Mouse (Mus musculus) hindbrain, embryonic 12.5 days (tissue): ENCODE measurements at regions not wholly inside any gene's neighbourhood (a gene's known extent, or its start where the extent isn't known, plus 50 kb on each side); places are given as distances from the start of the nearest gene placed in this dataset.

ENCODE experiments used
- ATAC-seq: fragments of 200-750 bp; cut with Nextera tagmentation; 2 replicates; pipeline ENCODE4 v1.8.0; 2017; ENCODE audit warnings: moderate TSS enrichment; ENCODE audit not compliant: low FRiP score
- H3K27ac ChIP-seq: fragments of 300-500 bp; sonication (generic); 2 replicates; pipeline ENCODE4 v1.5.1; 2016; ENCODE audit warnings: mild to moderate bottlenecking
- H3K27me3 ChIP-seq: fragments of 300-500 bp; sonication (generic); 2 replicates; pipeline ENCODE4 v1.6.1; 2016; ENCODE audit warnings: mild to moderate bottlenecking
- H3K36me3 ChIP-seq: fragments of 300-500 bp; sonication (generic); 2 replicates; pipeline ENCODE4 v1.6.1; 2016; ENCODE audit warnings: mild to moderate bottlenecking
- H3K4me1 ChIP-seq: fragments of 300-500 bp; sonication (generic); 2 replicates; pipeline ENCODE4 v1.6.1; 2016
- H3K4me2 ChIP-seq: fragments of 300-500 bp; sonication (generic); replicated peaks from 2 replicates; pipeline ENCODE4 v1.6.1; 2016; ENCODE audit warnings: mild to moderate bottlenecking
- H3K4me3 ChIP-seq: fragments of 300-500 bp; sonication (generic); 2 replicates; pipeline ENCODE4 v1.5.1; 2016; ENCODE audit warnings: mild to moderate bottlenecking
- H3K9ac ChIP-seq: fragments of 300-500 bp; sonication (generic); 2 replicates; pipeline ENCODE4 v1.6.1; 2016; ENCODE audit warnings: mild to moderate bottlenecking, moderate library complexity
- H3K9me3 ChIP-seq: fragments of 300-500 bp; sonication (generic); replicated peaks from 2 replicates; pipeline ENCODE4 v1.6.1; 2016; ENCODE audit warnings: mild to moderate bottlenecking
- WGBS: fragments of 180-500 bp; shearing (Covaris S2); methylation state at CpG from one replicate; pipeline ENCODE4 v1.1.7; 2016; 5-methylcytosine and 5-hydroxymethylcytosine counted together

DNA sequence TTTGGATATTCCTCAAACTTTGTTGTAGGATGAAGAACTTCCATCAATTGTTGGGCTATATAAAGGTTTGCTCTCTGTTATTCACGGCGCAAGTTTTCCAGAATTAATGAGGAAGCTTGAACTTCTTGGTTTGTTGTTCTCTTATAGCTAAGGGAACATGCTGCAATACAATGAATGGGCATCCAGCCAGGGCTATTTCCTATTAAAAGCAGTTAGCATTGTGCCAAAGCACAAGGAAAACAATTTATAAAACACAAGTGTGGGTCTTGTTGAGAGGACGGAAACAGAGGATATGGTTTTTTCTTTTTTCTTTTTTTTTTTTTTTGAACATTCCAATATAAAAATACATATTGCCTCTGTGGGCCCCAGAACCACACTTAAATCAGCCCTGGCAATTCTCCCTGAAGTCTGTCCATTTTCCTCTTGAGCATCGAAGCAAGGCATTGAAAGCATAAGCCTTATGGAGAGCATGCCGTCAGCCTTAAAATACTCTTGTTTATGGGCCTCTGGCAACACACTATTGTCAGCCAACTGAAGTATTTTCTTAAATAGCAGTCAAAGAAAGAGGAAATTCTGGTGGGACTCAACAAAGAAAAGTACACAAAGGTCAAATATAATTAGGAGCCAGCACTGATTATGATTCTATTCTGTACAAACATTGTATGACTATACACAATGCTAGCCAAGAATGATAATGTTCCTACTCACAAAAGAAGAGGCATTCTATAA lies 158.6 kb downstream of the Fam198b start:
- H3K4me3 ChIP-seq = no peak overlapping the region
- no peaks in the 10 kb centered on the region for H3K4me1 ChIP-seq
- no peak overlapping the region for H3K4me2 ChIP-seq
- no peaks in the 10 kb centered on the region for H3K27me3 ChIP-seq
- no peaks in the 10 kb centered on the region for H3K36me3 ChIP-seq
- no peak overlapping the region for H3K9ac ChIP-seq
- no peaks in the 10 kb centered on the region for H3K9me3 ChIP-seq
- WGBS = 86% methylated on average over 5 of the region's 5 CpGs
- H3K27ac ChIP-seq = no peak overlapping the region
- ATAC-seq = no peak

DNA sequence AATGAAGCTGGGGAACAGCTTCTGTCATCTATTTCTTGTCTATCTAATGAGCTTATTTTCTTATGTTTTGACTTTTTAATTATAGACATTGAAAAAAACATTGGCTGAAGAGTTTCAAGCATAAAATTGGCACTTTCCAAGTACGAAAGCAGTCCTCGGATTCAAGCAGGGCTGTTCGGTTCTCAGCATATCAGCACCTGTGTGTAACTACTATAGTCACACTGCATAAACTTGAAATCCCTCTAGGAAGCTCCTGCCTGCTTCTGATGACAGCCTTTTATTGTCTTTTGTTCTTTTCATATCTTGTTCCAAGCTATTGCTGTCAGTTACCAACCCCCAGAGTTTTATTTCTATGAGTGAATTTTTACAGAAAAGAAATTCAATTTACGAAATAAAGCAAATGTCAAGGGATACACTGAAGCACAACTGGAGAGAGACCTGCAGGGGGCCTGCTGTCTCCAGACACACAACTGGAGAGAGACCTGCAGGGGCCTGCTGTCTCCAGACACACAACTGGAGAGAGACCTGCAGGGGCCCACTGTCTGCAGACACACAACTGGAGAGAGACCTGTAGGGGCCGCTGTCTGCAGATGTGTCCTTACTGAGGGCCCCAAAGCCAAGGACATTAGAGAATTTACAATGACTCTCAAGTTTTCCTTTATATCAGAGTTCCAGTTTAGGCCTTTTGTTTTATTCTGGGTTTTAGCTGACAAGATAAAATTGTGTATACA lies 165.3 kb downstream of the Fam198b start:
- Histone ChIP-seq H3K4me2 (no peak overlapping the region), H3K4me3 (no peak overlapping the region), H3K36me3 (no peaks in the 10 kb centered on the region), H3K27ac (no peak overlapping the region), H3K9ac (no peak overlapping the region), H3K9me3 (no peaks in the 10 kb centered on the region), H3K27me3 (no peaks in the 10 kb centered on the region), H3K4me1 (no peaks in the 10 kb centered on the region)
- 84% methylated on average over 5 of the region's 5 CpGs for WGBS
- no peak for ATAC-seq

DNA sequence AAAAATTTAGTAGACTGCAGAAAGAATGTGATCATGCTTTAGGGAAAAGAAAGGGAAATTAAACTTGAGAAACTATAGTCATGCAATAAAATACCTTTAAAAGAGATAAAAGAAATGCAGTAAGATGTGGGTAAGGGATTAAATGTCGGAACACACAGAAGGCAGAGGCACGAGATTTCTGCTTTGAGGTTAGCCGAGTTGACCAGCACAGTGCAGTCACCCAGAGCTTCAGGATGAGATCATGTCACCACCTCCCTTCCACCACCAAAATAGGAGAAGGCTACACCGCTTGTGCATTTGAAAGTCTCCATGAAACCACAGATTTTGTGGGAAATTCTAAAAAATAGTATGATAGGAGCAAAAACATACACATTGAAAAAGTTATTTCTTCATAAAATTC lies 166.6 kb downstream of the Fam198b start:
- no peak overlapping the region for H3K4me2 ChIP-seq
- H3K27me3 ChIP-seq = no peaks in the 10 kb centered on the region
- H3K9me3 ChIP-seq = no peaks in the 10 kb centered on the region
- no peak overlapping the region for H3K4me3 ChIP-seq
- H3K9ac ChIP-seq = no peak overlapping the region
- 72% methylated on average over 4 of the region's 4 CpGs for WGBS
- no peak for ATAC-seq
- H3K36me3 ChIP-seq = no peaks in the 10 kb centered on the region
- H3K27ac ChIP-seq = no peak overlapping the region
- H3K4me1 ChIP-seq = no peaks in the 10 kb centered on the region

DNA sequence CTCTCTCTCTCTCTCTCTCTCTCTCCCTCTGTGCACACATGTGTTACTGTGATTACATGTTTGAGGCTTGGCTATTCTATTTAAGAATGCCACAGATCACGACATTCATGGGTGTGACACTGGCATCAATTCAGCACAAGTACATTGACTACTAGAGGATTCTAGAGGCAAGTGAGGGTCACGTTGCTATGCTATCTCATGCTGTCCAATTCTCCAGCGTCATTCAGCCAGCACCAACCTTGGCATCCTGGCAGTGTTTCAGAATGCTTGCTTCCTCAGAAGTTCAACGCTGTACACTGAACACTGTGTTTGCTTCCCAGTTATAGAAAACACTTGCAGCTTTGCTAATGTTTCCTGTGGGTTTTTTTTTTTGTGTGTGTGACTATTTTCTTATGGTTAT lies 167.6 kb downstream of the Fam198b start:
- 78% methylated on average over 4 of the region's 4 CpGs for WGBS
- no peaks in the 10 kb centered on the region for H3K27me3 ChIP-seq
- no peaks in the 10 kb centered on the region for H3K36me3 ChIP-seq
- no peaks in the 10 kb centered on the region for H3K9me3 ChIP-seq
- no peak overlapping the region for H3K9ac ChIP-seq
- no peaks in the 10 kb centered on the region for H3K4me1 ChIP-seq
- H3K4me2 ChIP-seq = no peak overlapping the region
- no peak for ATAC-seq
- no peak overlapping the region for H3K4me3 ChIP-seq
- no peak overlapping the region for H3K27ac ChIP-seq

- no peaks in the 10 kb centered on the region for H3K4me1 ChIP-seq
- no peak for ATAC-seq
- WGBS = 39% methylated on average over 3 of the region's 3 CpGs
Observed at GRCm38 (mm10) chr3:80052879-80053278, 168.5 kb downstream of the Fam198b start.

DNA sequence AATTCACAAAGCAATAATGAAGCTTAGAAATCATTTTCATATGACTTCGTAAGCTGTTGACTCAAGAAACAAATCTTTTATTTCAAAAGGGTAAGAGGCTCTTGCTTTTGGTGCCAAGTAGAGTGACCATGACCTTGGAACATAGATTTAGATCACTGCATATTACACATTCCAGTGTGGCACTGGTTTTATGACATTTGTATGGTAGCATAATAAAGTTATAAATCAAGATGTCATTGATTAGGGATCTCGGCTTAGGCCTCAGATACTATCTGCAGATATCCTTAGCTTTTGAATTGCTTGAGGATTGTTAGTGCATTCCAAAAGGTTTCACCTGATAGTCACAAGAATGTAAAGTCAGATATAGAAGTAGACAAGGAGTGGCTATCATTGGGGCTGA lies 169.1 kb downstream of the Fam198b start:
- H3K27ac ChIP-seq = no peak overlapping the region
- H3K36me3 ChIP-seq = no peaks in the 10 kb centered on the region
- H3K4me3 ChIP-seq = no peak overlapping the region
- H3K4me1 ChIP-seq = no peaks in the 10 kb centered on the region
- no peaks in the 10 kb centered on the region for H3K27me3 ChIP-seq
- no peak overlapping the region for H3K4me2 ChIP-seq
- ATAC-seq = no peak
- H3K9me3 ChIP-seq = no peaks in the 10 kb centered on the region
- H3K9ac ChIP-seq = no peak overlapping the region
- WGBS = 91% methylated on average over 2 of the region's 2 CpGs

More at GRCm38 (mm10) chr3:80052879-80053278, 168.5 kb downstream of the Fam198b start:
- H3K4me3 ChIP-seq = no peak overlapping the region
- no peaks in the 10 kb centered on the region for H3K9me3 ChIP-seq
- no peak overlapping the region for H3K4me2 ChIP-seq
- no peaks in the 10 kb centered on the region for H3K27me3 ChIP-seq
- H3K9ac ChIP-seq = no peak overlapping the region
- no peaks in the 10 kb centered on the region for H3K36me3 ChIP-seq
- H3K27ac ChIP-seq = no peak overlapping the region

DNA sequence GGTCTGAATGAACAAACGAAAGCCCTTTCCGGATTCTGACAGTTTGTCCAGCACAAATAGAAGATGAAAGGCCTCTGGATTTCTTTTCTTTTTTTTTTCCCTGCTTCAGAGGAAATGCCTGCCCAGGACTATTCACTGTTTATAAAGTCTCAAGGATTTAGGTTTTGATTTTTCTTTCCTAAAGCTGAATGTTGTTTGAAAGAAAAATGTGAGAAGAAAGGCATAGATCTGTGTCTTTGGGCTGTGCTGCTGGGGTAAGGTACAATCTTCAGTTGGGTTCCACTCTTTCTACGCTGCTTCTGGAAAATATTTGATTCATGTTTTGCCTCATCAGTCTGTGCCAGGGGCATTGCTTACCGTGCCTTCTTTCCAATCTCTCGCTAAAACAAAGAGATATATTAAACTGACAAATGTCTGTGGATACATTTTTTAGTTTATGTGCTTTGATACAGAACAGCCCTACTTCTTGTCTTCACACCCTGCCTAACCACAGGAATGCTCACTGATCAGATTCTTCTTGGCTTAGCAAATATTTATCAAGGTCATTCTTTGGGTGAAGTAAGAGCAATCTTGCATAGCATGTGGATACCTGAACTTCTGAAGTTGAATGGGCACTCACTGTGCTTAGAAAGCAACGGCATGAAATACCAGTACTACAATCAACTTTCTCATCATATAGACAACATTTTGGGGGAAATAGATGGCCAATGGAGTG lies 172.5 kb downstream of the Fam198b start:
- WGBS = 76% methylated on average over 6 of the region's 6 CpGs
- no peak for ATAC-seq
- Histone ChIP-seq H3K27ac (no peak overlapping the region), H3K4me1 (no peaks in the 10 kb centered on the region), H3K27me3 (no peaks in the 10 kb centered on the region), H3K9me3 (no peaks in the 10 kb centered on the region), H3K4me2 (no peak overlapping the region), H3K4me3 (no peak overlapping the region), H3K9ac (no peak overlapping the region), H3K36me3 (no peaks in the 10 kb centered on the region)

DNA sequence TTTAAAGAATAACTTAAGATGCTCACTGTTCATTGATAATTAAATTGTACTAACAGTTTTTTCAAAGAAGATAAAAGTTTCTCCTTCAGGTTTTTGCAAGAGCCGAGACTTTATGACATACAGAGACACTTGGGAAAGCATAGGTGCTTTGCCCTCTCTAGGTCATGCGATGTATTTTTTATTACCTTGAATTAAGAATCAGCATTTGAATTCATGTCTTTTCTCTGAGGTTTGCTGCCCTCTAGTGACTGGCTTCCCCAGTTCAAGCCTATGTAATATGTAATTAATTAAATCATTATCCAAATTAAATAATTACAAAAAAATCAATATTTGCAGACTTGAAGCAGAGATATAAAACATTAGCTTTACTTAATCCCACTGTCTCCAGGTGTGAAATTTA lies 174.4 kb downstream of the Fam198b start:
- Histone ChIP-seq H3K4me1 (no peaks in the 10 kb centered on the region), H3K27me3 (no peaks in the 10 kb centered on the region), H3K4me3 (no peak overlapping the region), H3K27ac (no peak overlapping the region), H3K4me2 (no peak overlapping the region), H3K36me3 (no peaks in the 10 kb centered on the region), H3K9ac (no peak overlapping the region), H3K9me3 (no peaks in the 10 kb centered on the region)
- 49% methylated on average over 2 of the region's 2 CpGs for WGBS
- ATAC-seq = 0 out of 2 replicates have a peak, but pooled peaks have one; percentile 6

DNA sequence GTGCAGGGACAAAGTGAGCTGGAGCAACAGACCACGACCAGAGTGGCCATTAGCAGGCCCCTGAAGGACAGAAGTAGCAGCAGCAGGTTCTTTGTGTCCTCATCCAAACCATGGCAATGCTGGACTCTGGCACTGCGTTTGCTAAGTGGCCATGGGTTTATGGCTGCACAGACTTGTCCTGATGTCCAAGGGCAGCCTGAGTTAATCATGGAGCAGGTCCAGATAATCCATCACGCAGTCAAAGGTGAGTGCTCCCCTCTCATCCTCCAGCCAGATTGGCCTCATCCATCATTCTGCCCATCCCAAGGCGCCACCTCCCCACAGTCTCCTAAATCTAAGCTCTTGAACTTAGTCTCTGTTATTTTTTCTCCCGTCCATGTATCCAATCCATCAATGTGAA lies 186.4 kb downstream of the Fam198b start:
- Histone ChIP-seq H3K36me3 (no peaks in the 10 kb centered on the region), H3K4me1 (no peaks in the 10 kb centered on the region), H3K4me2 (no peak overlapping the region), H3K9me3 (no peaks in the 10 kb centered on the region), H3K4me3 (no peak overlapping the region), H3K27me3 (no peaks in the 10 kb centered on the region), H3K9ac (no peak overlapping the region), H3K27ac (no peak overlapping the region)
- WGBS = 65% methylated on average over 5 of the region's 5 CpGs
- no peak for ATAC-seq

GRCm38 (mm10) chr3:80079801-80080418 lies 195.6 kb downstream of the Fam198b start:
- Histone ChIP-seq H3K27me3 (no peaks in the 10 kb centered on the region), H3K9me3 (no peaks in the 10 kb centered on the region), H3K27ac (no peak overlapping the region), H3K4me3 (no peak overlapping the region), H3K4me1 (no peaks in the 10 kb centered on the region), H3K36me3 (no peaks in the 10 kb centered on the region), H3K9ac (no peak overlapping the region), H3K4me2 (peak overlapping the region; percentile 25; the same call in 1 of the 2 replicates)
- no peak for ATAC-seq
- WGBS = 16% methylated on average over 10 of the region's 10 CpGs

GRCm38 (mm10) chr3:80081210-80081609 lies 196.9 kb downstream of the Fam198b start:
- no peak for ATAC-seq

DNA sequence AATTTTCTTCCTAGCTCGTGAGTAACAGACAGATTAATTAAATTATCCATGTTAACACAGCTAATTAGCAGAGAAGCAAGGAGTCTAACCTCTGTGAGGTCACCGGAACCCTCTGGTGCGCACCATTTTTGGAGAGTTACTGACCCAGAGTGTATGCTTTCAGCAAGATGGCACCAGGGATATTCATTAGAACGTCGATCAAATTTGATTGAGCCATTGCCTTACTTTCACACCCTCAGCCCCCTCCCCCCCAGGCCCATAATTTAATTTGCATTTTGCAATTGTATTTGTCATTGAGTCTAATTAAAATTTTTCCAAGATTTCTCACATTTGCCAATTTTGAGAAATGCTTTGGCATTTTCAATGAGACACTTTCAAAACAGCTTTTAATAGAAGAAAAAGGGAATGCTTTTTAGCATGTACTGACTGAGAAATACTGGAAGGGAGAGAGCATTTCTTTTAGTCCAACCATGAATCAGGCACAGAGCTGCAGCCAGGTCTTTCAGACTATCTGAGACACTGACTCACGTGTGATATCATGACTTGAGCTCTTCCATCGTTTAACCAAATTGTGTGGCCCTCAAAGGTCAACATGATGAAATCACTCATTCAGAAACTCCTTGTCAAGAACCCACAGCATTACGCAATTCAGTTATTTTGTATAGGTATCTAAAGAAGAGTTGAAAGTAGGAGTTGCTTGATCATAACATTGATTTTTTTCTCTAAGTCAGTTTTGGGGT lies 198.6 kb downstream of the Fam198b start:
- Histone ChIP-seq H3K27me3 (no peaks in the 10 kb centered on the region), H3K4me1 (no peaks in the 10 kb centered on the region), H3K36me3 (no peaks in the 10 kb centered on the region), H3K27ac (no peak overlapping the region), H3K4me2 (no peak overlapping the region), H3K4me3 (no peak overlapping the region), H3K9me3 (no peaks in the 10 kb centered on the region), H3K9ac (no peak overlapping the region)
- WGBS = 80% methylated on average over 8 of the region's 8 CpGs
- no peak for ATAC-seq

More at GRCm38 (mm10) chr3:80081210-80081609, 196.9 kb downstream of the Fam198b start:
- no peaks in the 10 kb centered on the region for H3K9me3 ChIP-seq
- H3K4me1 ChIP-seq = no peaks in the 10 kb centered on the region
- H3K4me3 ChIP-seq = no peak overlapping the region
- no peak overlapping the region for H3K4me2 ChIP-seq
- H3K36me3 ChIP-seq = no peaks in the 10 kb centered on the region
- no peak overlapping the region for H3K27ac ChIP-seq
- no peaks in the 10 kb centered on the region for H3K27me3 ChIP-seq
- H3K9ac ChIP-seq = no peak overlapping the region
- 61% methylated on average over 7 of the region's 7 CpGs for WGBS
